Mouse (Mus musculus): ENCODE data around the gene Trub1.

Gene Trub1

DNA sequence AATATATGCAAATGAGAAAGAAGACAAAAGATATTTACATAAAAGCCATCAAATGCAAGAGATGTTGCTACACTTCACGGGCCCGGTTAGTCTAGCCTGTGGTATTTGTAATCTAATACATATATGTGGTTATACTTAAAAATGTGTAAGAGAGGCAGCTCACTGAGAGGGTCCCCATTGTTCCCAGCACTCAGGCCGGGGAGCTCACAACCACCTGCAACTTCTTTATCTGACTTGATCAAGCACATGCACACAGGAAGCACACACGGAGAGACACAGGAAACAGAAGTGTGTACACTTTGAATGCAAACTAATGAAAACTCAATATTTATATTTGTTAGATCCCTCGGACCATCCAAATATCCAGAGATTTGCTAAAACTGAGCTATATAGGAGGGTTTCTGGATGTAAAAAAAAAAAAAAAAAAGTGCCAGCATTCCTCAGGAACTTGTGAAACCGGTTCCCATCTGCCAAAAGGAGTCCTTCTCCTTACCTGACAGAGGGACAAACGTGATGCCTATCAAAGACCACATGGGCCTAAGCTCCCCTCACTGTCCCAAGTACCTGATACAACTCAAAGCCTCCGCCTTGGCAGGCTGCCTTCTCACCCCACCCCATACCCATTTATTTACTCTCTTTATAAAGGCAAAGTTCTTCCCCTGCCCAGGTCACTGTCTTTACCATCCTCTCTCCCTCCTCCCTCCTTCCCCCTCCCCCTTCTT lies 9.6 kb upstream of the Trub1 start:
- DNase-seq = peak in 1 of 2 experiments; percentile 26

GRCm38 (mm10) chr19:57445049-57445448 lies 7.7 kb upstream of the Trub1 start:
- no peak for DNase-seq

- DNase-seq = no peak
Observed at GRCm38 (mm10) chr19:57450849-57451248, 1.9 kb upstream of the Trub1 start.

DNA sequence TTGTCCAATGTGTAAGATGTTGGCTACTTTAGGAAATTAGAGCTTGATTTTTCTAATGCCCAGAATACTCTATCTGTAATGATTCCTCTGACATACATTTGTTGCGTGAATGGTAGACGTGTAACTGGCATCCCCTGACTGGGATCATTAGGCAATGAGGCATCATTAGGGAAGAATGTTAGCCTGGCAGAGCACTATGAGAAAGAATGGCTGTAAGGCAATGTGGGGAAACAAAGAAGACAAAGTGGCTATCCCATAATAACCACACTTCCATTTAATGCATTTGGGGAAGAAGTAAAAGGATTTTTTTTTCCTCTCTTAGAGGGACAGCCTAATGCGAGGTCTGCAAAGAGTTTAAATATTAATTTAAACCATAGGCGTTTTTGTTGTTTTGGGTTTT lies 950 bp upstream of the Trub1 start:
- DNase-seq = no peak

GRCm38 (mm10) chr19:57453218-57453600 lies 497 bp downstream of the Trub1 start:
- DNase-seq = no peak

- no peak for DNase-seq
Observed at GRCm38 (mm10) chr19:57455286-57455960, 2.7 kb downstream of the Trub1 start.

- DNase-seq = peak; percentile 30 to 52
Observed at GRCm38 (mm10) chr19:57457075-57457474, 4.4 kb downstream of the Trub1 start.

- DNase-seq = no peak
Observed at GRCm38 (mm10) chr19:57463741-57464140, 11.0 kb downstream of the Trub1 start.

- DNase-seq = no peak
Observed at GRCm38 (mm10) chr19:57465742-57466141, 13.0 kb downstream of the Trub1 start.

DNA sequence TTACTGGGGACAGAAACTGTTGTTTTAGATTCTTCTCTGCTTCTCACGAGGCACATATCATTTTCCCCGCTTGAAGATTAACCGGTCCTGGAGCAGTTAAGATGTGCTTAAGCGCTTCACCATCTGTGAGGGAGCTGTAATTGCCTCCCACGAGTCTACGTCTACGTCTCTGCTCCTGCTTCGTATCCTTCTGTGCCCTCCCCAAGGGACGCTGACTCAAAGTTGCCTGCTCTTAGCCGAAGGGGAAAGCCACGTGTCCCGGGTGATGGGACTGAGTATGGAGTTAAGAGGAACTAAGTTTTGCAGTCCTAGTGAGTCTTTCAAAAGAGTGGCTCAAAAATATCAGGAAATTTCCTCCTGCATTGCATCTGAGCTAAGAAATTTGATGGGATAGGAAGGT lies 18.3 kb downstream of the Trub1 start:
- no peak for DNase-seq

DNA sequence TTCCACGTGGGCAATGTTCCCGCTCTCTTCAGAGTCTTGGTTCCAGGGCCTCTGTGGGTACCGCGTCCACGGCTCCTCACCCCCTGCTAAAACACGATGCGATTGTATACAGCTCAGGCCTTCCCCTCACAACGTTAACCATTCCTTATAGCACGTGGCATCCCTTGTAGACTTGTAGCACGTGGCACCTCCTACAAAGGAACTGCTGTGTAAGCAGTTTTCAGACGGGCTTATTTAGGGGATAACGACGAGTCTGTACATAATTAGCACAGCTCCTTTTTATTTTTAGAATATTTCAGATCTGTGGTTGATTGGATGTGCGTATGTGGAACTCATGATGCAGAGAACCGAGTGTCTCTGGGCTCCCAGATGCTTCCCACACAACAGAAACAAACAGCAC lies 19.5 kb downstream of the Trub1 start:
- DNase-seq = no peak

DNA sequence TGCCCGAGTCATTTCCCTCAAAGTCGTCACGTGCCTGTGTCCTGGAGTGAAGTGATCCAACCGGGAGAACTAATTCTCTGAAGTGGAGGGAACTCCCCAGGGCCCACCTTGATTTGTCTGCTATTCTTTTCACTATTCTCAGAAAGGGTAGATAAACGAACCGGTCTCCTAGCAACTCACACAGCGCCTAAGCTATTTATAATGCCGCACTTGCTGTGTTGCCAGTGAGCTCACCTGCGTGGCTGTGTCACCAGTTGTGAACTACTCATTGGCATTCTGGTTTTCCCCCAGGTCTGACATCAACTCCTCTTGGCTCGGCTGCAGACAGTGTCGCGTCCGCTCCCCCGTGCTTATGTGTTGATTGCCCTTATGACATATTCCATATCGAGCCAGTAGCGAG lies 20.6 kb downstream of the Trub1 start:
- no peak for DNase-seq

GRCm38 (mm10) chr19:57475298-57475697 lies 22.6 kb downstream of the Trub1 start:
- no peak for DNase-seq

GRCm38 (mm10) chr19:57477310-57477709 lies 24.6 kb downstream of the Trub1 start:
- DNase-seq = no peak

GRCm38 (mm10) chr19:57478056-57478455 lies 25.3 kb downstream of the Trub1 start:
- no peak for DNase-seq

- DNase-seq = no peak
Observed at GRCm38 (mm10) chr19:57479886-57480655, 27.4 kb downstream of the Trub1 start.

DNA sequence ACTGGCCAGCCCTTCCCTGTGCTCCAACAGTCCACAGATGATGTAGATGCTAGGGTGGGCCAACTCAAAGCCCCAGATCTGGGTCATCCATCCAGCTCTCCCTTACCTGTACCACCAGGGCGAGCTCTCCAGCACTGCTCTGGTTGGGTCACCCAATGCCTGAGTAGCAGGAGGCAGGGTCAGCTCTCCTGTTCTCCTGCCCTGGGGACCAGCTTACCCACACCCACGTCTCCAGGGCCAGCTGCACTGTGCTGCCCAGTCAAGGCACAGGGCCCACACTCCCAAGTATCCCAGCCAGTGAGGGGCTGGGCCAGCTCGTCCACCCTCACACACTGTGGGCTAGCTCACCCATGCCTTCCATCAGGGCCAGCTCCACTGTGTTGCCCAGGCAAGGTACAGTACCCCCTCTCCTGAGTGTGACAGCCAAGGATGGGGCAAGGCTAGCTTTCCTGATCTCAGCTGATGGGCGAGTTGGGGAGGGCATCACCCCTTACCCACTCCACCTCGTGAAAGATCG lies 29.1 kb downstream of the Trub1 start:
- no peak for DNase-seq

- peak; percentile 22 to 25 for DNase-seq
Observed at GRCm38 (mm10) chr19:57482815-57483214, 30.1 kb downstream of the Trub1 start.

GRCm38 (mm10) chr19:57487051-57487658 lies 34.4 kb downstream of the Trub1 start:
- DNase-seq = no peak

DNA sequence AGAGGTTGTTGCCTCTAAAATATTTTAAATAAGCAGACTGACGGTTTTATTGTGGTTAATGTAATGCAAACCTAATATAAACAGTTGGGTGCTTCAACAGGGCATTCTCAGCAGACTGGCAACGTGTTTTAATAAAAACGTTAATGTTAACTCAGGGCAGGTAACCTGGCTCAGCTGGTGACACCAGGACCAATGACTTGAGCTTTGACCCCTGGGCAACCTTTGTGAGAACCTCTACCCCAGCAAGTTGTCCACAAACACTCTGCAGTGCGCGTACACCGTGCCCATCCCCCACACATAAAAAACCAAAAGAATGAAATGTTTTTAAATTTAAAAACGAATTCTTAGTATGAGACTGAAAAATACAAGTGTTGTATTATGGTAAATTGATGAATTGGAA lies 36.8 kb downstream of the Trub1 start:
- no peak for DNase-seq

- DNase-seq = no peak
Observed at GRCm38 (mm10) chr19:57491030-57491429, 38.3 kb downstream of the Trub1 start.

- DNase-seq = no peak
Observed at GRCm38 (mm10) chr19:57494020-57494419, 41.3 kb downstream of the Trub1 start.

DNA sequence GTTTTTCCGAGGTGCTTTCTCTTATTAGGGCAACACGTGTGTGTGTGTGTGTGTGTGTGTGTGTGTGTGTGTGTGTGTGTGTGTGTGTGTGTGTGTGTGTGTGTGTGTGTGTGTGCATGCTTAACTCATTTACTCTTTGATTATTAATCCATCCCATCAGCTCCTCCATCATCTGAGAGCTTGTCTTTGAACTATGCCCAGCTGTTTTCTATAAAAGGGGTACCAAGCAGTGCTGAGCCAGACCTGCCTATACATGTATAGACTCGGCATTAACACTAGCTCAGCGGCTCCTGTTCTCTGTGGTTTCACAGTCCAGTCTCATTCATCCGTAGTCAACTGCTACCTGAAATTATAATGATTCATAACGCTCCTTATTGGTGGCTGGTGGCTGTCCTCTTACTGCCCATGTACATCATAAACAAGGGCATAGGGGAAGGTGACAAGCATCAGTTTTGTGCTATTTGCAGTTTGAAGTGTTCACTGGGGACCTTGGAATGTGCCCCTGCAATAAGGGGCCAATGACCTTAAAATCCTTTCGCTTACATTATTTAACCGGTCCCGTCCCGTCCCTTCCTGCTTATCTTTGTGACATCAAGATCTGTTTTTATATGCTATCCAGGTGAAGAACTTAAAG lies 45.5 kb downstream of the Trub1 start:
- no peak for DNase-seq

All from thymus, adult 18-20 months (tissue).